Mouse (Mus musculus) MEL (cell line): ENCODE measurements around the gene Rtn2. TPM values are rescaled to one million over a fixed set of nuclear protein-coding genes. Genes with fewer than 3 reads are reported as not detected.

ENCODE experiments used
- MAZ ChIP-seq: IDR thresholded peaks from 2 replicates; pipeline ENCODE4 v1.6.1; 2012; ENCODE audit warnings: low read depth, mild to moderate bottlenecking, inconsistent platforms, low read length, improper control_type of control experiment
- POLR2A ChIP-seq, 2 experiments: IDR thresholded peaks; 2 replicates each; pipeline ENCODE4 v1.6.1; 2011 to 2012; ENCODE audit warnings: low read length in 2 of 2, mild to moderate bottlenecking in 2 of 2, control low read depth in 1 of 2, improper control_type of control experiment in 1 of 2, low read depth in 1 of 2, moderate library complexity in 1 of 2; ENCODE audit not compliant: control insufficient read depth in 1 of 2, insufficient read depth in 1 of 2, poor library complexity in 1 of 2
- ZMIZ1 ChIP-seq: IDR thresholded peaks from 2 replicates; pipeline ENCODE4 v1.6.1; 2012; ENCODE audit warnings: low read depth, mild to moderate bottlenecking, inconsistent platforms, low read length, improper control_type of control experiment, moderate library complexity
- polyA plus RNA-seq, 2 experiments: library from polyadenylated mRNA; stranded (reverse) in 1 of 2; unstranded in 1 of 2; fragments of >175 nt in 1 of 2; fragments of >200 nt in 1 of 2; gene quantifications; 2 replicates each; pipeline versions ENCODE4 v1.2.1 to v1.2.4; 2012; ENCODE audit warnings: low replicate concordance in 2 of 2, low read depth in 1 of 2; ENCODE audit not compliant: insufficient read length in 2 of 2, insufficient read depth in 1 of 2, missing spikeins in 1 of 2
- total RNA-seq: library from RNA; depleted of rRNA; stranded (reverse); fragments of 300-350 nt; gene quantifications from 2 replicates; pipeline ENCODE4 v1.2.3, GENCODE M21; 2012; rRNA removed

Gene Rtn2
- total and polyA plus RNA-seq, 3 experiments, result 0.27 to 1.4 TPM; not detected in 1

DNA sequence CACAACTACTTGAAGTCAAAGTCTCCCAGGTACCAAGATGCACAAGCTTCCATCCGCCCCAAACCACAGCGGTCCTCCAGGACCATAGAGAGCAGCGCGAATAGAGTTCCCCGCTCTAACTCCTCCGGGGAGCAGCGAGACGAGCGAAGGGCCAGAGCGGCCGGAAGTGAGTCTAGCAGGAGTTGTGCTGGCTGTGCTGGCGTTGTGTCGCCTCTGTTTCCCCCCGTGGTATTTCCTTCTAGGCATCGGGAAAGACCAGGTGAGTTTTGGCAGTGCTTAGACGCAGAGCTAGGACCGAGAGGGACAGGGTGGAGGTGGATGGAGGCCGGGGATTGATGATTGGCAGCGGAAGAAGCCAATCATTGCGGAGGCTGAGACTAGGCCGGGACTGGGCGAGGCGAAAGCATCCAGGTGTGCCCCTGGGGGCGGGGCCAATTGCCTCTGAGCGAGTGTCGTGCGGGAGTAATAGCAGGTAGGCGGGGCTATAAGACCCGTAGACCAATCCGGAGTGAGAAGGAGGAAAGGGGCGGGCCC lies 62.6 kb downstream of the Rtn2 start (continued):
- TF ChIP-seq MAZ, result no peak
- TF ChIP-seq POLR2A (IDR thresholded peaks at IDR 0.05; ENCODE audit: control insufficient read depth in 1 of 2, insufficient read depth in 1 of 2, low read depth in 1 of 2, low read length in 2 of 2, poor library complexity in 1 of 2), result peak in 1 of 2 experiments; percentile 65; a peak in 2 of 4 replicates
- TF ChIP-seq ZMIZ1, result peak; percentile 34; the same call in 1 of the 2 replicates

Other genes starting within 250 kb of the Rtn2 start
- 0.16 and 0.23 TPM in 2 replicates for gene Rsph6a, start 227.9 kb upstream of the Rtn2 start, total RNA-seq
- gene Rsph6a, start 227.9 kb upstream of the Rtn2 start, polyA plus RNA-seq, result under 1 TPM in 1 of 2 experiments, not detected in 1; 0.04 TPM
- 18.3 and 19.4 TPM in 2 replicates for gene Dmwd, start 206.4 kb upstream of the Rtn2 start, total RNA-seq
- gene Dmwd, start 206.4 kb upstream of the Rtn2 start, polyA plus RNA-seq, result 10 to 100 TPM; 51.5 to 70.3 TPM
- 4.1 and 5.4 TPM in 2 replicates for gene Dmpk, start 198.8 kb upstream of the Rtn2 start, total RNA-seq
- gene Dmpk, start 198.8 kb upstream of the Rtn2 start, polyA plus RNA-seq, result 10 to 100 TPM in 1 of 2 experiments, not detected in 1; 29.3 TPM
- gene Six5, start 188.0 kb upstream of the Rtn2 start, total RNA-seq, result 2.7 and 3.0 TPM in 2 replicates
- 1 to 10 TPM in 1 of 2 experiments, not detected in 1; 7.7 TPM for gene Six5, start 188.0 kb upstream of the Rtn2 start, polyA plus RNA-seq
- gene Gm4969, start 164.3 kb upstream of the Rtn2 start, total RNA-seq, result not detected in 2 replicates
- not detected for gene Gm4969, start 164.3 kb upstream of the Rtn2 start, polyA plus RNA-seq
- 11.5 and 13.7 TPM in 2 replicates for gene Fbxo46, start 162.8 kb upstream of the Rtn2 start, total RNA-seq
- gene Fbxo46, start 162.8 kb upstream of the Rtn2 start, polyA plus RNA-seq, result 10 to 100 TPM in 1 of 2 experiments, not detected in 1; 10.1 TPM
- gene Qpctl, start 133.3 kb upstream of the Rtn2 start, total RNA-seq, result 3.1 and 3.4 TPM in 2 replicates
- 1 to 10 TPM in 1 of 2 experiments, not detected in 1; 6.5 TPM for gene Qpctl, start 133.3 kb upstream of the Rtn2 start, polyA plus RNA-seq
- gene Snrpd2, start 132.9 kb upstream of the Rtn2 start, total RNA-seq, result 333 and 345 TPM in 2 replicates
- 100 to 1,000 TPM in 1 of 2 experiments, not detected in 1; 234 TPM for gene Snrpd2, start 132.9 kb upstream of the Rtn2 start, polyA plus RNA-seq
- 0.49 and 0.65 TPM in 2 replicates for gene Gipr, start 116.5 kb upstream of the Rtn2 start, total RNA-seq
- 1 to 10 TPM in 1 of 2 experiments, not detected in 1; 2.1 TPM for gene Gipr, start 116.5 kb upstream of the Rtn2 start, polyA plus RNA-seq
- 22.0 and 25.1 TPM in 2 replicates for gene Eml2, start 106.2 kb upstream of the Rtn2 start, total RNA-seq
- gene Eml2, start 106.2 kb upstream of the Rtn2 start, polyA plus RNA-seq, result 10 to 100 TPM in 1 of 2 experiments, not detected in 1; 43.6 TPM
- gene Gpr4, start 70.1 kb upstream of the Rtn2 start, total RNA-seq, result 0.07 and 0.19 TPM in 2 replicates
- gene Gpr4, start 70.1 kb upstream of the Rtn2 start, polyA plus RNA-seq, result under 1 TPM in 1 of 2 experiments, not detected in 1; 0.15 TPM
- gene Opa3, start 54.3 kb upstream of the Rtn2 start, total RNA-seq, result 16.3 and 18.5 TPM in 2 replicates
- 10 to 100 TPM; 37.2 to 85.4 TPM for gene Opa3, start 54.3 kb upstream of the Rtn2 start, polyA plus RNA-seq
- 121 and 130 TPM in 2 replicates for gene Vasp, start 10.8 kb upstream of the Rtn2 start, total RNA-seq
- gene Vasp, start 10.8 kb upstream of the Rtn2 start, polyA plus RNA-seq, result 100 to 1,000 TPM in 1 of 2 experiments, not detected in 1; 185 TPM
- not detected in 2 replicates for gene Ppm1n, start 2.6 kb upstream of the Rtn2 start, total RNA-seq
- not detected for gene Ppm1n, start 2.6 kb upstream of the Rtn2 start, polyA plus RNA-seq
- 0.04 and 0.10 TPM in 2 replicates for gene Fosb, start 27.4 kb downstream of the Rtn2 start, total RNA-seq
- under 1 TPM in 1 of 2 experiments, not detected in 1; 0.49 TPM for gene Fosb, start 27.4 kb downstream of the Rtn2 start, polyA plus RNA-seq
- gene Ercc1, start 62.2 kb downstream of the Rtn2 start, total RNA-seq, result 22.2 and 25.9 TPM in 2 replicates
- 10 to 100 TPM in 1 of 2 experiments, not detected in 1; 37.5 TPM for gene Ercc1, start 62.2 kb downstream of the Rtn2 start, polyA plus RNA-seq
- gene Cd3eap, start 76.9 kb downstream of the Rtn2 start, total RNA-seq, result 26.2 and 43.9 TPM in 2 replicates
- gene Cd3eap, start 76.9 kb downstream of the Rtn2 start, polyA plus RNA-seq, result 10 to 100 TPM in 1 of 2 experiments, not detected in 1; 49.8 TPM
- 1.0 and 1.5 TPM in 2 replicates for gene Ppp1r13l, start 77.1 kb downstream of the Rtn2 start, total RNA-seq
- 10 to 100 TPM in 1 of 2 experiments, not detected in 1; 15.9 TPM for gene Ppp1r13l, start 77.1 kb downstream of the Rtn2 start, polyA plus RNA-seq
- gene Ercc2, start 99.4 kb downstream of the Rtn2 start, total RNA-seq, result 29.4 and 34.4 TPM in 2 replicates
- 10 to 100 TPM in 1 of 2 experiments, not detected in 1; 44.5 TPM for gene Ercc2, start 99.4 kb downstream of the Rtn2 start, polyA plus RNA-seq
- gene Klc3, start 121.5 kb downstream of the Rtn2 start, total RNA-seq, result 2.7 and 3.6 TPM in 2 replicates
- gene Klc3, start 121.5 kb downstream of the Rtn2 start, polyA plus RNA-seq, result under 1 TPM in 1 of 2 experiments, not detected in 1; 0.42 TPM
- not detected in 2 replicates for gene Ckm, start 122.2 kb downstream of the Rtn2 start, total RNA-seq
- not detected for gene Ckm, start 122.2 kb downstream of the Rtn2 start, polyA plus RNA-seq
- 4.7 TPM in 2 replicates for gene Mark4, start 176.2 kb downstream of the Rtn2 start, total RNA-seq
- gene Mark4, start 176.2 kb downstream of the Rtn2 start, polyA plus RNA-seq, result 10 to 100 TPM in 1 of 2 experiments, not detected in 1; 18.5 TPM
- gene Exoc3l2, start 180.7 kb downstream of the Rtn2 start, total RNA-seq, result 0.08 TPM in 1 of 2 replicates, not detected in the other
- gene Exoc3l2, start 180.7 kb downstream of the Rtn2 start, polyA plus RNA-seq, result under 1 TPM in 1 of 2 experiments, not detected in 1; 0.08 TPM
- gene Bloc1s3, start 225.7 kb downstream of the Rtn2 start, total RNA-seq, result 5.5 and 6.1 TPM in 2 replicates
- 1 to 10 TPM in 1 of 2 experiments, not detected in 1; 7.5 TPM for gene Bloc1s3, start 225.7 kb downstream of the Rtn2 start, polyA plus RNA-seq
- gene Trappc6a, start 225.8 kb downstream of the Rtn2 start, total RNA-seq, result 65.6 and 88.2 TPM in 2 replicates
- gene Trappc6a, start 225.8 kb downstream of the Rtn2 start, polyA plus RNA-seq, result 10 to 100 TPM in 1 of 2 experiments, not detected in 1; 82.8 TPM
- gene Nkpd1, start 235.2 kb downstream of the Rtn2 start, total RNA-seq, result 0.07 and 0.35 TPM in 2 replicates
- under 1 TPM in 1 of 2 experiments, not detected in 1; 0.33 TPM for gene Nkpd1, start 235.2 kb downstream of the Rtn2 start, polyA plus RNA-seq